8 mouse cellular contexts compared by ENCODE assay signal in the genomic region with DNA sequence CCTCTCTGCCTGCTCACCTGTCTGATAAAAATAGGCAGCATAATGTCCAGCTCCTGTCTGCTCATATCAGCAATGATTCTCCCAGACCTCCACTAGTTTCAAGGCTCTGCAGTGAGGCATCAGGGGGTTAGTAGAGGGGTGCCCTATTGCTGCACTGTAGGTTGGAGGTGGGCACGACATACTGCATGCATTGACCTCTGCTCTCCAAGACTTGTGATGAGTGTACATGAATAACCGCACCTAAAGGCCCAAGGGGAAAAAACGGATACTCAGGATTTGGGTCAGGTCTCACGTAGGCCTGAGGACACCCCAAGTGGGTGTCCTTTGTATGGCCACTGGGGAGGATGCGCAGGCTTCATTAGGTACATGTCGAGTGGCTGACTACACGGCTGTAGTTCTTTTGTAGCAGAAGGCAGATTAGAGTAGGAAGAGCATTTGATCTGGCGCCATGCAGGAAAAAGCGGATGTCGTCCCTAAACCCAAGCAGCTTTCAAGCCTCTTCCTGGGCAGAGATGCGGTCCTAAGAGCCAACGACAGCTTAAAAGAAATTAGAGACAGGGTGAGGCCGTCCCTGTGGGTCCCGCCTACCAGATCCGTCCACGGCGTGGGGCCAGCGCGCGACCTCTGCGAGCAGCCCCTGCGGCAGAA. TPM values are rescaled to one million over a fixed set of nuclear protein-coding genes. Genes with fewer than 3 reads are reported as not detected.
DNase-seq lines count a peak whose midpoint lies in the region; ATAC-seq and TF ChIP-seq lines count a peak whose summit lies in the region.

No protein-coding gene starts in this region.

- ATAC-seq in limb, embryonic 12.5 days (ENCODE audit: insufficient number of reproducible peaks, insufficient read depth, low FRiP score, low TSS enrichment, low read depth) = no peak
- ATAC-seq in stomach, embryonic 15.5 days (ENCODE audit: insufficient read depth, low FRiP score, low read depth) = no peak

- TF ChIP-seq POLR2A in cerebellum, adult 2 months (IDR thresholded peaks at IDR 0.05; ENCODE audit: borderline replicate concordance, insufficient read depth, low read length) = no peak

- no peak for TF ChIP-seq CTCF in cerebellum, adult 2 months (IDR thresholded peaks at IDR 0.05; ENCODE audit: borderline replicate concordance, insufficient read depth, low read depth, low read length)

- H3K4me2 ChIP-seq in limb, embryonic 12.5 days = peak overlapping the region; percentile 70
- peak overlapping the region; percentile 69 for H3K4me2 ChIP-seq in stomach, embryonic 15.5 days

- 7% methylated on average over 22 of the region's 22 CpGs for WGBS in cerebellum, adult 2 months
- 4% methylated on average over 22 of the region's 22 CpGs for WGBS in limb, embryonic 12.5 days
- WGBS in stomach, embryonic 15.5 days = 6% methylated on average over 22 of the region's 22 CpGs

- H3K27ac ChIP-seq in cerebellum, adult 2 months (ENCODE audit: insufficient read depth, low read length) = no peak overlapping the region
- H3K27ac ChIP-seq in limb, embryonic 12.5 days = peak overlapping the region; percentile 64
- H3K27ac ChIP-seq in stomach, embryonic 15.5 days = peak overlapping the region; percentile 77

- no peak for DNase-seq in cerebellum, adult 2 months
- no peak for DNase-seq in cerebellum, postnatal 10 days
- DNase-seq in ovary, postnatal 36 days (ENCODE audit: low spot score) = peak; percentile 22
- no peak for DNase-seq in ovary, adult 18-20 months (ENCODE audit: low spot score)
- no peak for DNase-seq in right cerebral cortex, postnatal 4 days
- DNase-seq in right cerebral cortex, postnatal 36 days (ENCODE audit: low spot score in 2 of 2) = no peak

- peak overlapping the region; percentile 54 for H3K9ac ChIP-seq in limb, embryonic 12.5 days (replicated peaks)
- H3K9ac ChIP-seq in stomach, embryonic 15.5 days = peak overlapping the region; percentile 29

- H3K27me3 ChIP-seq in cerebellum, adult 2 months (ENCODE audit: control insufficient read depth, insufficient read depth, low read length) = no peaks in the 10 kb centered on the region
- no peaks in the 10 kb centered on the region for H3K27me3 ChIP-seq in limb, embryonic 12.5 days
- no peaks in the 10 kb centered on the region for H3K27me3 ChIP-seq in stomach, embryonic 15.5 days (replicated peaks)

- H3K9me3 ChIP-seq in limb, embryonic 12.5 days = no peaks in the 10 kb centered on the region
- H3K9me3 ChIP-seq in stomach, embryonic 15.5 days = no peaks in the 10 kb centered on the region

- H3K4me1 ChIP-seq in cerebellum, adult 2 months (ENCODE audit: control insufficient read depth, insufficient read depth, low read length) = peaks cover 7% of the 10 kb centered on the region; the same call in 1 of the 2 replicates
- H3K4me1 ChIP-seq in limb, embryonic 12.5 days (replicated peaks) = peaks cover 23% of the 10 kb centered on the region
- H3K4me1 ChIP-seq in stomach, embryonic 15.5 days = peaks cover 18% of the 10 kb centered on the region

- peak overlapping the region; percentile 83 for H3K4me3 ChIP-seq in cerebellum, adult 2 months (replicated peaks; ENCODE audit: insufficient read depth, low read depth, low read length)
- H3K4me3 ChIP-seq in limb, embryonic 12.5 days (replicated peaks) = peak overlapping the region; percentile 90
- H3K4me3 ChIP-seq in stomach, embryonic 15.5 days (replicated peaks) = peak overlapping the region; percentile 93

- H3K36me3 ChIP-seq in limb, embryonic 12.5 days = peaks cover 20% of the 10 kb centered on the region
- H3K36me3 ChIP-seq in stomach, embryonic 15.5 days = peaks cover 14% of the 10 kb centered on the region; the same call in 1 of the 2 replicates

RNA-seq across cellular contexts. Expression of gene Klf11, which starts 0.5 kb away (rescaled TPM):
- 4.8 and 4.9 TPM in 2 replicates for polyA plus RNA-seq in cerebellum, adult 2 months (2012; rRNA removed)
- polyA plus RNA-seq in limb, embryonic 12.5 days (2016; fragmentation: Nextera tagmentation; extraction: Ambion mirVana) = 12.0 and 12.8 TPM in 2 replicates
- 11.2 and 12.0 TPM in 2 replicates for polyA plus RNA-seq in stomach, embryonic 15.5 days (2015; fragmentation: Nextera tagmentation; extraction: Ambion mirVana)

RNA-seq across cellular contexts. Expression of gene Cys1, which starts 31.1 kb away (rescaled TPM):
- 6.0 and 6.2 TPM in 2 replicates for polyA plus RNA-seq in cerebellum, adult 2 months (2012; rRNA removed)
- 1.3 and 2.6 TPM in 2 replicates for polyA plus RNA-seq in limb, embryonic 12.5 days (2016; fragmentation: Nextera tagmentation; extraction: Ambion mirVana)
- 2.4 and 3.0 TPM in 2 replicates for polyA plus RNA-seq in stomach, embryonic 15.5 days (2015; fragmentation: Nextera tagmentation; extraction: Ambion mirVana)

RNA-seq across cellular contexts. Expression of gene Rrm2, which starts 57.5 kb away (rescaled TPM):
- 1.2 TPM in 2 replicates for polyA plus RNA-seq in cerebellum, adult 2 months (2012; rRNA removed)
- 367 and 394 TPM in 2 replicates for polyA plus RNA-seq in limb, embryonic 12.5 days (2016; fragmentation: Nextera tagmentation; extraction: Ambion mirVana)
- 172 and 175 TPM in 2 replicates for polyA plus RNA-seq in stomach, embryonic 15.5 days (2015; fragmentation: Nextera tagmentation; extraction: Ambion mirVana)

Comparison
In these comparisons a context has a peak if more than half of its experiments do, and no peak if none do; other contexts are left out.
1. RNA of gene Rrm2, which starts 57.5 kb away (polyA plus RNA-seq): 367 to 394 TPM in limb, embryonic 12.5 days and 172 to 175 TPM in stomach, embryonic 15.5 days; 1.2 TPM in cerebellum, adult 2 months; every median in the first group is over 10 times any median in the second.
2. Peak in every context shown above with its lines, with median percentiles within 50 percentile points of each other: H3K4me3 ChIP-seq.